Mouse (Mus musculus) mouse embryonic stem cell (cell line): ENCODE data around the gene Uvrag.

Experiments
- in situ Hi-C, 2 experiments: fragments of 300-500 bp; cut with MboI; formaldehyde crosslinking; loops; 1 replicate in 1 of 2; 3 replicates in 1 of 2; pipeline ENCODE4 v1.14.3; 2019 to 2020; ENCODE audit warnings: low sequenced_read_pairs in 2 of 2, low pct_unique_long_range_greater_than_20kb in 1 of 2, mixed read lengths in 1 of 2; ENCODE audit not compliant: unreplicated experiment in 1 of 2

The Uvrag gene

GRCm38 (mm10) chr7:98938621-98939020 is 202.3 kb downstream of the Uvrag start:
- in situ Hi-C loops: no loop called here

DNA sequence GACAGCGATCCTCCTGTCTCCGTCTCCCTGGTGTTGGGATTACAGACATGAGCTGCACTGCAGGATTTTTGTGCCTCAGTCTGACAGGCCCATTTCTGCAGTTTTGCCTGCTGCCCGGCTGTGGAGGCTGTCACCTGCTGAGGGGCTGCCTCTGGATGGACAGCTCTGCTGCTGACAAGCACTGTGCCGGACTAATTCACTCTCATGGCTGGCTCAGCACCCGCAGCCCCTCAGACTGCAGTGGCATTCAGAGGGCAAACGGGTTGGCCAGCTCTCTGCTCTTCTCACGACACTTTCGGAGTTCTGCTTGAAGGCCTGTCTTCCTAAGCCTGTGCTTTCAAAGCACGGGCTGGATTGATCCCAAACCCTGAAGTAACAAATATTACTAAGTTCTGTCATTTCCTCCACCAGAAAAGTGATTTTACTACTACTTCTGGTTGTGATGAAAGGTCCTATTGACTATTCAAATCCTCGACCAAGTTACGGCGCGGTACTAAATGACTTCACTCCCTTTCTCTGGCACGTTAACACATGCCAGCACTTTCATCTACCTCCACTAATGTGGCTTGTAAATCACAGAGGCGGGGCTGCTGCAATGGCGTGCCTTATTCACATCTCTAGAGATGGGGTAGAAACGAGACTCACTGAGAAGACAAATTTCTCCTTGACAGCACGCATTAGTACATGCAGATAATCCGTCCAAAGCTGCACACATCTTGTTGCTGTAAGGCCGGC is 203.7 kb downstream of the Uvrag start:
- in situ Hi-C loops: no loop called here

GRCm38 (mm10) chr7:98935757-98936156 is 205.2 kb downstream of the Uvrag start:
- in situ Hi-C loops: no loop called here

DNA sequence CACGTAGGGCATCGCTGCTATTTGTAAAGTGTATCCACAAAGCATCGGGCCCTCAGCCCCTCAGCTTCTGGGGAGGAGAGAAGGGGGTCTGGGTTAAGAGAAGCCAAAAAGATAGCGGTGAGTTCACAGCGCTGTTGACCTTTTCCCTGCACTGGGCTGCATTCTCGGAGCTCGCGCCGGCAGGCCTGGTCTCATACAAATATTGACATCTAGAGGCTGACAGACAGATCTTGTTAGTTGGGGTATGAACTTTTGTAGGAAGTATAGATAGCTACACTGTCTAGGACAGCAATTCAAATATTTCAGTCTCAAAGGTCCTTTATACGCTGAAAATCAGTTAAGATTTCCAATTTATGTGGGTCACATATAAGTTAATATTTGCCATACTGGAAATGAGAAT is 205.7 kb downstream of the Uvrag start:
- in situ Hi-C loops: no loop called here

DNA sequence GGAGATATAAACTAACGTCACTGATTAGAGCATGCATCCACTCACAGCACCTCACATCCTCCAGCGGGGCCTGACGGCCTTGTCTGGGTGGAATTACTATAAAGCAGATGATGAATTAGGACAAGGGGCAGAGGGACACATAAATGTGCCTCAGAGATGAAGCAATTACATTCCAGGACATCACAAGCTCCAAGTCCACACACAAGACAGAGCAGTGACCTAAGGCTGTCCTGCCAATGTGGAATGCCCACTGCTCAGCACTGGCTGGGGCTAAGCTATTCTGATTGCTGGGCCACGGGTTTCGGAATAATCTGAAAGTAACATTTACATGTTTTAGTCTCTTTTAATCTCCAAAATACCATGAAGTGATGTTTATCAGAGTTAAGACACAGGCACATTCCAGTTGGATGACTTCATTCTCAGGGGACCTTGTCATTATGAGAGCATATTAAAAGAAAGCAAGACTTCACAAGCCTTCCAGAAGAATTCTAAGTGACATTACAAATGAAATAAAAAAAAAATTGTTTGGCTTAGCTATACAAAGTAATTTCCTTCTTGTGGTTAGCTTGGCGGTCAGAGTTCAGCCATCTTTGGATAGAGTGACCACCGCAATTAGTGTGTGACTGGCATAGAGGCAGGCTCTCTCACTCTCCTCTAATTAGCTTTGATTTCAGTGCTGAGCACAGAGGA is 212.5 kb downstream of the Uvrag start:
- in situ Hi-C loops: no loop called here

DNA sequence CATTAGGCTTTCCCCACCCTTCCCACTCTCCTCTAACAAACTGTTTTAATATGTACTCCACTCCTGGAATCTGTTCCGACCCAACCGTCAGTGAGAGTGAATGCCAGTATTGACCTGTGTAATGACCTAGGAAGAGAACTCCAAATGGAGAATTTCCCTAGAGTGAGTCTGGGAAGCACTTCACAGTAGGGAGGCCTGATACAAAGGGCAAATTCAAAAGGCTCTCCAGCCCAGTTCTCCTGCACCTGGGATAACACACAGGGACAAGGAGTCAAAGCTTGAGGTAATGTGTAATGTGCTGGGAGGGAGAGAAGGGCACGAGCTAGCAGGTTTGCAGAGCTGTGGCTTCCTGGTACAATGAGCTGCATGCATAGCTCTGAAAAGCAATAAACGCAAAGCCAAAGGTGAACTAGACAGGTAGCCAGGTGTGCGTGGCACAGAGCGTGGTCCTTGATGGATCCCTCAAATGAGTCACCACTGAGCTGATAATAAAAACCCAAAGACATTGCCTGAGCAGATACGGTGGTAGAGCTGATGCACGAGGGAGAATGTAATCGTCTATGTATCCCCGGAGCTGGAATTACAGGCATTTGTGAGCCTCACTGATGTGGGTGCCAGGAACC is 213.9 kb downstream of the Uvrag start:
- in situ Hi-C loops: no loop called here

DNA sequence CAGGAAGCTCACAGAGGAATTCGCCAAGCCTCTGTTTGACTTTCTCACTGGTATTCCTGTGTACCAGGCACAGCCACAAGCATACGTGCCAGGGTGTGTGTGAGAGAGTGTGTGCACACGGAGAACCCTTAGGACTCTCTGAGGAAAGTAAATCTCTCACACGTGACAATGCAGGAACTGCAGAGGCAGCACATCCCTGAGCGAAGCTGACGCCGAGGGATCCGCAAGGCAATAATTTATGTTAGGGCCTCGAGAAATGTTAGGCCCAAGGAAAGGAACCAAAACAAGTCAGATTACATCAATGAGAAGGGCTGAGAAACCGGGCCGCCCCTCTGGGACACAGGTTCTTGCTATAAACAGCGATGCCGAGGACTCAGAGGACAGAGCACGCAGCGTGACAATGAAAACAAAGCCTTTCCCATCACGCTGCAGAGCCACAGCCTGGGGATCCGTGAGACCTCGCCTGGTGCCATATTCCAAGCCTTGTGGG is 216.5 kb downstream of the Uvrag start:
- in situ Hi-C loops: no loop called here

- in situ Hi-C loops: no loop called here
Observed at GRCm38 (mm10) chr7:98922984-98923383, 218.0 kb downstream of the Uvrag start.

GRCm38 (mm10) chr7:98917407-98917806 is 223.5 kb downstream of the Uvrag start:
- in situ Hi-C loops: no loop called here

- in situ Hi-C loops: no loop called here
Observed at GRCm38 (mm10) chr7:98916581-98916980, 224.4 kb downstream of the Uvrag start.

- in situ Hi-C loops: no loop called here
Observed at GRCm38 (mm10) chr7:98912953-98913360, 228.0 kb downstream of the Uvrag start.

- in situ Hi-C loops: no loop called here
Observed at GRCm38 (mm10) chr7:98911276-98911675, 229.7 kb downstream of the Uvrag start.

- in situ Hi-C loops: no loop called here
Observed at GRCm38 (mm10) chr7:98910712-98911111, 230.2 kb downstream of the Uvrag start.

- in situ Hi-C loops: no loop called here
Observed at GRCm38 (mm10) chr7:98910164-98910563, 230.8 kb downstream of the Uvrag start.

- in situ Hi-C loops: no loop called here
Observed at GRCm38 (mm10) chr7:98907476-98907875, 233.5 kb downstream of the Uvrag start.

- in situ Hi-C loops: no loop called here
Observed at GRCm38 (mm10) chr7:98904659-98905362, 236.1 kb downstream of the Uvrag start.

DNA sequence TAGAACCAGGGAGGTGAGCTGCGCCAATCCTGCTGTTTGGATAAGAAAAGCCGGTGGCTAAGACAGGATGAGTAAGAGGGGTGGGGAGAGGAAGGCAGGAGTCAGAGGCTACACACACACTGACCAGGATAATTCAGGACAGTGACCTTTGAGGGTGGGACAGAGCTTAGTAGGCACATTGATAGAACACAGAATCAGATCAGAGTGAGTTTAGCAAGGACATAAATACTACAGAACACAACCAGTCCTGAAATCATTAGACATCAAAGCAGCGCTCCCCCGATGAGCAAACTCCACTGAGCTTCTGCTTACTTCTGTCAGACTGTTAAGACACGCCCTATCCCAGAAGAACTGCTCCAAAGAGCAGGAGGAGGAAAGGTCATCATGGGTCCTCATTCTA is 237.1 kb downstream of the Uvrag start:
- in situ Hi-C loops: no loop called here

- in situ Hi-C loops: no loop called here
Observed at GRCm38 (mm10) chr7:98901120-98901519, 239.8 kb downstream of the Uvrag start.

DNA sequence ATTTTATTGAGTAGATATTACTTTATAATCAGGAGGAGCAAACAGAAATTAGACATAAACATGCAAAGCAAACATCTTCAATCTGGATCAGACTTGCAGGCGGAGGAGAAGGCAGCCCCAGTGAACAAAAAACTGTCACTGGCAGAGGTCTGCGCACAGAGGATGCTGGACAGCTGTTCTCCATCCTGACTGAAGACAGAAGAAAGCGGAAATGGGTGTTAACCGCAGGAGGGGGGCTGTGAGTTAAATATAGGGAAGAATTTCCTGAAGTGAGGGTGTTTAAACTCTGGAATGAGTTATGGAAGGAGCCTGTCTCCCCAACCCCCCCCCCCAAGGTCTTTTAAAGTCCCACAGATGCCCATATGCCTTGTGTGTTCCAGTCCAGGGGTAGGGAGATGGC is 241.1 kb downstream of the Uvrag start:
- in situ Hi-C loops: no loop called here
